ENCODE assay signal across 19 mouse cellular contexts in genomic region chr17:62623224-62623623, GRCm38 (mm10).
"Had no signal": no experiment of that assay in that cellular context is flagged by ENCODE, and none has a peak within 500 bp of the region (broad histone marks: within the 10 kb centered on the region; RNA-seq: fewer than 3 reads in every experiment).

No protein-coding gene starts in this region.

- DNase-seq: gastrocnemius, adult 2 months; gastrocnemius, postnatal 10 days; gastrocnemius, postnatal 25 days; kidney, adult 18-20 months; kidney, adult 8-10 months; kidney, postnatal 10 days; kidney, postnatal 25 days; kidney, postnatal 4 days; left cerebral cortex, postnatal 4 days had no signal

- ATAC-seq: forebrain, embryonic 16.5 days; hindbrain, postnatal 0 days; intestine, embryonic 16.5 days had no signal

- H3K36me3 ChIP-seq: heart, embryonic 12.5 days; hindbrain, embryonic 13.5 days; hindbrain, embryonic 15.5 days; limb, embryonic 13.5 days; limb, embryonic 15.5 days had no signal

- H3K4me2 ChIP-seq: heart, embryonic 12.5 days; hindbrain, embryonic 13.5 days; hindbrain, embryonic 15.5 days; limb, embryonic 13.5 days; limb, embryonic 15.5 days had no signal

- H3K27me3 ChIP-seq: heart, embryonic 12.5 days; hindbrain, embryonic 13.5 days; hindbrain, embryonic 15.5 days; limb, embryonic 13.5 days; limb, embryonic 15.5 days had no signal

- H3K4me1 ChIP-seq: heart, embryonic 12.5 days had no signal

- H3K4me3 ChIP-seq: gastrocnemius, adult 2 months; heart, adult 2 months; heart, embryonic 12.5 days; hindbrain, embryonic 13.5 days; hindbrain, embryonic 15.5 days; layer of hippocampus, adult 2 months; limb, embryonic 13.5 days; limb, embryonic 15.5 days had no signal

- H3K9ac ChIP-seq: heart, embryonic 12.5 days; hindbrain, embryonic 13.5 days; hindbrain, embryonic 15.5 days; limb, embryonic 13.5 days; limb, embryonic 15.5 days had no signal

- H3K27ac ChIP-seq: gastrocnemius, adult 2 months; heart, adult 2 months; hindbrain, embryonic 13.5 days; hindbrain, embryonic 15.5 days; hindbrain, postnatal 0 days; layer of hippocampus, adult 2 months; limb, embryonic 13.5 days; limb, embryonic 15.5 days had no signal

- H3K9me3 ChIP-seq: heart, embryonic 12.5 days; hindbrain, embryonic 13.5 days; hindbrain, embryonic 15.5 days; limb, embryonic 13.5 days; limb, embryonic 15.5 days had no signal
